Mouse (Mus musculus) stomach, postnatal 0 days (tissue): ENCODE measurements around the gene Ralbp1. TPM values are rescaled to one million over a fixed set of nuclear protein-coding genes. Genes with fewer than 3 reads are reported as not detected.
A peak's percentile ranks its signal among the peaks of the same experiment; 100 is the strongest.

Experiments used
- ATAC-seq: fragments of 200-750 bp; cut with Nextera tagmentation; 2 replicates; pipeline ENCODE4 v1.8.0; 2017; ENCODE audit not compliant: low FRiP score, low TSS enrichment
- DNase-seq: peaks from one replicate; pipeline ENCODE4 v3.0.0-alpha.2; 2016; ENCODE audit warnings: low spot score
- H3K27ac ChIP-seq: fragments of 300-500 bp; sonication (generic); replicated peaks from 2 replicates; pipeline ENCODE4 v1.5.1; 2014; ENCODE audit warnings: mild to moderate bottlenecking, control low read depth
- H3K27me3 ChIP-seq: fragments of 300-500 bp; sonication (generic); 2 replicates; pipeline ENCODE4 v1.6.1; 2014; ENCODE audit warnings: low read length; ENCODE audit not compliant: control insufficient read depth, insufficient read depth
- H3K36me3 ChIP-seq: fragments of 300-500 bp; sonication (generic); 2 replicates; pipeline ENCODE4 v1.6.1; 2014; ENCODE audit warnings: low read length, mixed read lengths; ENCODE audit not compliant: control insufficient read depth, insufficient read depth
- H3K4me1 ChIP-seq: fragments of 300-500 bp; sonication (generic); replicated peaks from 2 replicates; pipeline ENCODE4 v1.6.1; 2014; ENCODE audit warnings: antibody characterized with exemption; ENCODE audit not compliant: control insufficient read depth, insufficient read depth
- H3K4me2 ChIP-seq: fragments of 300-500 bp; sonication (generic); replicated peaks from 2 replicates; pipeline ENCODE4 v1.6.1; 2014; ENCODE audit warnings: low read depth, mild to moderate bottlenecking, control low read depth, moderate library complexity
- H3K4me3 ChIP-seq: fragments of 300-500 bp; sonication (generic); 2 replicates; pipeline ENCODE4 v1.5.1; 2014; ENCODE audit warnings: low read depth, low read length, control low read depth
- H3K9ac ChIP-seq: fragments of 300-500 bp; sonication (generic); 2 replicates; pipeline ENCODE4 v1.6.1; 2014; ENCODE audit warnings: mild to moderate bottlenecking, low read length, control low read depth, mixed read lengths
- H3K9me3 ChIP-seq: fragments of 300-500 bp; sonication (generic); 2 replicates; pipeline ENCODE4 v1.6.1; 2016; ENCODE audit warnings: low read length; ENCODE audit not compliant: control insufficient read depth
- CTCF ChIP-seq: IDR thresholded peaks from 2 replicates; pipeline ENCODE4 v1.5.1; 2016; ENCODE audit warnings: antibody characterized with exemption, low read depth, mild to moderate bottlenecking, moderate library complexity
- EP300 ChIP-seq: optimal IDR thresholded peaks from 2 replicates; pipeline ENCODE3; 2016; ENCODE audit warnings: antibody characterized with exemption
- WGBS: fragments of 180-500 bp; shearing (Covaris S2); extraction: QIAGEN DNeasy Blood & Tissue Kit; methylation state at CpG from one replicate; pipeline ENCODE4 v1.1.7; 2014; 5-methylcytosine and 5-hydroxymethylcytosine counted together
- polyA plus RNA-seq: library from polyadenylated mRNA; unstranded; fragments of >200 nt; fragmentation: Nextera tagmentation; extraction: Ambion mirVana; gene quantifications from 2 replicates; pipeline ENCODE4 v1.2.1, GENCODE M21; 2015

Gene Ralbp1
- polyA plus RNA-seq, 1 experiment from 2014 or later: 114 TPM

- H3K4me2 ChIP-seq: no peak overlapping the region
- 84% methylated on average over 11 of the region's 11 CpGs for WGBS
- no peak for DNase-seq
These were observed 11.8 kb downstream of the Ralbp1 start for GRCm38 (mm10) chr17:65873834-65874233.

GRCm38 (mm10) chr17:65873156-65873555, 12.4 kb downstream of the Ralbp1 start:
- Histone ChIP-seq H3K4me2 (no peak overlapping the region), H3K4me3 (no peak overlapping the region), H3K27ac (no peak overlapping the region), H3K36me3 (no peaks in the 10 kb centered on the region; the same call in 1 of the 2 replicates), H3K4me1 (no peaks in the 10 kb centered on the region; the same call in 1 of the 2 replicates), H3K27me3 (no peaks in the 10 kb centered on the region), H3K9me3 (no peaks in the 10 kb centered on the region), H3K9ac (no peak overlapping the region)
- no peak for TF ChIP-seq EP300
- no peak for TF ChIP-seq CTCF
- 75% methylated on average over 4 of the region's 4 CpGs for WGBS
- ATAC-seq: no peak
- DNase-seq: peak; percentile 4

More at GRCm38 (mm10) chr17:65873834-65874233, 11.8 kb downstream of the Ralbp1 start:
- no peak for ATAC-seq
- Histone ChIP-seq H3K27me3 (no peaks in the 10 kb centered on the region), H3K9me3 (no peaks in the 10 kb centered on the region), H3K27ac (no peak overlapping the region), H3K36me3 (no peaks in the 10 kb centered on the region; the same call in 1 of the 2 replicates), H3K9ac (no peak overlapping the region), H3K4me3 (no peak overlapping the region), H3K4me1 (no peaks in the 10 kb centered on the region; the same call in 1 of the 2 replicates)
- TF ChIP-seq EP300 (no peak), CTCF (no peak)

GRCm38 (mm10) chr17:65872652-65873051, 12.9 kb downstream of the Ralbp1 start:
- Histone ChIP-seq H3K27me3 (no peaks in the 10 kb centered on the region), H3K9ac (no peak overlapping the region), H3K9me3 (no peaks in the 10 kb centered on the region), H3K36me3 (peaks cover under 1% of the 10 kb centered on the region; the same call in 1 of the 2 replicates), H3K4me2 (no peak overlapping the region), H3K27ac (no peak overlapping the region), H3K4me1 (no peaks in the 10 kb centered on the region; the same call in 1 of the 2 replicates), H3K4me3 (no peak overlapping the region)
- 56% methylated on average over 6 of the region's 6 CpGs for WGBS
- ATAC-seq (peak; percentile 73), DNase-seq (peak; percentile 68)
- TF ChIP-seq CTCF: peak; percentile 73
- no peak for TF ChIP-seq EP300

GRCm38 (mm10) chr17:65872051-65872450, 13.5 kb downstream of the Ralbp1 start:
- Histone ChIP-seq H3K36me3 (peaks cover 2% of the 10 kb centered on the region; the same call in 1 of the 2 replicates), H3K9ac (0 out of 2 replicates have a peak overlapping the region, but pooled peaks have one; percentile 18), H3K4me2 (no peak overlapping the region), H3K27me3 (no peaks in the 10 kb centered on the region), H3K9me3 (no peaks in the 10 kb centered on the region), H3K27ac (0 out of 2 replicates have a peak overlapping the region, but pooled peaks have one; percentile 30), H3K4me1 (no peaks in the 10 kb centered on the region; the same call in 1 of the 2 replicates), H3K4me3 (no peak overlapping the region)
- DNase-seq (no peak), ATAC-seq (no peak)
- TF ChIP-seq EP300: no peak
- TF ChIP-seq CTCF: no peak
- 67% methylated on average over 6 of the region's 6 CpGs for WGBS

- no peak overlapping the region for H3K4me2 ChIP-seq
- no peaks in the 10 kb centered on the region; the same call in 1 of the 2 replicates for H3K4me1 ChIP-seq
- WGBS: 24% methylated on average over 5 of the region's 5 CpGs
- no peak for ATAC-seq
- H3K36me3 ChIP-seq: peaks cover 2% of the 10 kb centered on the region; the same call in 1 of the 2 replicates
- no peaks in the 10 kb centered on the region for H3K9me3 ChIP-seq
- no peak for DNase-seq
- TF ChIP-seq CTCF (no peak), EP300 (no peak)
- H3K27me3 ChIP-seq: no peaks in the 10 kb centered on the region
- no peak overlapping the region for H3K4me3 ChIP-seq
- H3K27ac ChIP-seq: 0 out of 2 replicates have a peak overlapping the region, but pooled peaks have one; percentile 30
- H3K9ac ChIP-seq: no peak overlapping the region
These were observed 14.0 kb downstream of the Ralbp1 start for GRCm38 (mm10) chr17:65871641-65872041.

- TF ChIP-seq CTCF (peak; percentile 84), EP300 (no peak)
- ATAC-seq (peak; percentile 25; the same call in 1 of the 2 replicates), DNase-seq (peak; percentile 83)
- no peak overlapping the region for H3K27ac ChIP-seq
- 46% methylated on average over 4 of the region's 4 CpGs for WGBS
- H3K9ac ChIP-seq: no peak overlapping the region
- no peak overlapping the region for H3K4me3 ChIP-seq
- H3K9me3 ChIP-seq: no peaks in the 10 kb centered on the region
- H3K4me1 ChIP-seq: no peaks in the 10 kb centered on the region; the same call in 1 of the 2 replicates
- H3K27me3 ChIP-seq: no peaks in the 10 kb centered on the region
- H3K36me3 ChIP-seq: peaks cover 2% of the 10 kb centered on the region; the same call in 1 of the 2 replicates
- H3K4me2 ChIP-seq: no peak overlapping the region
These were observed 15.5 kb downstream of the Ralbp1 start for GRCm38 (mm10) chr17:65870146-65870545.
